In genomic region chr2:45115720-45116495, GRCm38 (mm10) we compare ENCODE assay signal across 8 mouse cellular contexts. TPM values are rescaled to one million over a fixed set of nuclear protein-coding genes. Genes with fewer than 3 reads are reported as not detected.
DNase-seq lines count a peak whose midpoint lies in the region; ATAC-seq and TF ChIP-seq lines count a peak whose summit lies in the region.

No protein-coding gene starts in this region.

- no peaks in the 10 kb centered on the region for H3K9me3 ChIP-seq in heart, embryonic 13.5 days
- H3K9me3 ChIP-seq in kidney, embryonic 15.5 days (replicated peaks): no peaks in the 10 kb centered on the region
- H3K9me3 ChIP-seq in lung, embryonic 16.5 days (ENCODE audit: control insufficient read depth, low read length): no peaks in the 10 kb centered on the region
- no peaks in the 10 kb centered on the region for H3K9me3 ChIP-seq in stomach, embryonic 14.5 days (ENCODE audit: control insufficient read depth, low read depth, low read length)

- no peaks in the 10 kb centered on the region for H3K36me3 ChIP-seq in thymus, adult 2 months (ENCODE audit: control insufficient read depth, insufficient read depth, low read length)
- no peaks in the 10 kb centered on the region for H3K36me3 ChIP-seq in heart, embryonic 13.5 days
- H3K36me3 ChIP-seq in kidney, embryonic 15.5 days: no peaks in the 10 kb centered on the region
- H3K36me3 ChIP-seq in lung, embryonic 16.5 days (ENCODE audit: control insufficient read depth, insufficient read depth, low read length): no peaks in the 10 kb centered on the region
- H3K36me3 ChIP-seq in stomach, embryonic 14.5 days (ENCODE audit: control insufficient read depth, insufficient read depth, low read length): no peaks in the 10 kb centered on the region

- H3K27ac ChIP-seq in thymus, adult 2 months (ENCODE audit: control insufficient read depth, insufficient read depth, low read length): 0 out of 2 replicates have a peak overlapping the region, but pooled peaks have one; percentile 5
- peak overlapping the region; percentile 87 for H3K27ac ChIP-seq in heart, embryonic 13.5 days (replicated peaks)
- peak overlapping the region; percentile 90 for H3K27ac ChIP-seq in kidney, embryonic 15.5 days
- peak overlapping the region; percentile 98 for H3K27ac ChIP-seq in lung, embryonic 16.5 days (ENCODE audit: low read length)
- peak overlapping the region; percentile 88 for H3K27ac ChIP-seq in stomach, embryonic 14.5 days (ENCODE audit: low read length)

- no peak for TF ChIP-seq POLR2A in thymus, adult 2 months (IDR thresholded peaks at IDR 0.05; ENCODE audit: control insufficient read depth, extremely low read depth, insufficient read depth, low read length, poor library complexity)

- H3K4me3 ChIP-seq in thymus, adult 2 months (ENCODE audit: control insufficient read depth, insufficient read depth, low read length): no peak overlapping the region
- peak overlapping the region; percentile 72 for H3K4me3 ChIP-seq in heart, embryonic 13.5 days
- H3K4me3 ChIP-seq in kidney, embryonic 15.5 days (replicated peaks): peak overlapping the region; percentile 52
- H3K4me3 ChIP-seq in lung, embryonic 16.5 days (ENCODE audit: low read length): peak overlapping the region; percentile 65
- H3K4me3 ChIP-seq in stomach, embryonic 14.5 days (ENCODE audit: low read depth, low read length): peak overlapping the region; percentile 52

- DNase-seq in thymus, adult 2 months: no peak
- no peak for DNase-seq in thymus, postnatal 14 days
- DNase-seq in embryo, embryonic 9.5 days (ENCODE audit: extremely low spot score): peak; percentile 76
- DNase-seq in cerebellum, adult 9-11 months: no peak

- no peak for ATAC-seq in heart, embryonic 13.5 days (ENCODE audit: extremely low read depth, insufficient number of reproducible peaks, low FRiP score, low TSS enrichment)
- peak; percentile 46; the same call in 1 of the 2 replicates for ATAC-seq in kidney, embryonic 15.5 days (replicated peaks; ENCODE audit: low FRiP score)
- peak; percentile 48 for ATAC-seq in lung, embryonic 16.5 days (ENCODE audit: low read depth)
- ATAC-seq in stomach, embryonic 14.5 days (ENCODE audit: insufficient number of reproducible peaks, insufficient read depth, low FRiP score, low read depth): no peak

- no peak for TF ChIP-seq CTCF in thymus, adult 2 months (IDR thresholded peaks at IDR 0.05; ENCODE audit: borderline replicate concordance, control insufficient read depth, extremely low read depth, insufficient read depth, low read length, poor library complexity)

- peaks cover 5% of the 10 kb centered on the region; the same call in 1 of the 2 replicates for H3K27me3 ChIP-seq in thymus, adult 2 months (ENCODE audit: control insufficient read depth, insufficient read depth, low read length)
- H3K27me3 ChIP-seq in heart, embryonic 13.5 days (replicated peaks): no peaks in the 10 kb centered on the region
- peaks cover 7% of the 10 kb centered on the region; the same call in 1 of the 2 replicates for H3K27me3 ChIP-seq in kidney, embryonic 15.5 days
- H3K27me3 ChIP-seq in lung, embryonic 16.5 days (ENCODE audit: control insufficient read depth, insufficient read depth, low read depth, low read length): peaks cover 2% of the 10 kb centered on the region
- H3K27me3 ChIP-seq in stomach, embryonic 14.5 days (ENCODE audit: control insufficient read depth, insufficient read depth, low read length): no peaks in the 10 kb centered on the region

- peak overlapping the region; percentile 87 for H3K9ac ChIP-seq in heart, embryonic 13.5 days
- H3K9ac ChIP-seq in kidney, embryonic 15.5 days: peak overlapping the region; percentile 52
- peak overlapping the region; percentile 79 for H3K9ac ChIP-seq in lung, embryonic 16.5 days (ENCODE audit: low read length)
- peak overlapping the region; percentile 55 for H3K9ac ChIP-seq in stomach, embryonic 14.5 days (replicated peaks; ENCODE audit: low read depth, low read length)

- H3K4me1 ChIP-seq in thymus, adult 2 months (replicated peaks; ENCODE audit: control insufficient read depth, insufficient read depth, low read length): peaks cover 18% of the 10 kb centered on the region
- H3K4me1 ChIP-seq in heart, embryonic 13.5 days: peaks cover 24% of the 10 kb centered on the region
- peaks cover 23% of the 10 kb centered on the region for H3K4me1 ChIP-seq in kidney, embryonic 15.5 days
- no peaks in the 10 kb centered on the region for H3K4me1 ChIP-seq in lung, embryonic 16.5 days (replicated peaks; ENCODE audit: control insufficient read depth, insufficient read depth, low read length)
- peaks cover 3% of the 10 kb centered on the region; the same call in 1 of the 2 replicates for H3K4me1 ChIP-seq in stomach, embryonic 14.5 days (ENCODE audit: control insufficient read depth, insufficient read depth, low read length)

- H3K4me2 ChIP-seq in heart, embryonic 13.5 days: peak overlapping the region; percentile 90
- peak overlapping the region; percentile 72 for H3K4me2 ChIP-seq in kidney, embryonic 15.5 days
- peak overlapping the region; percentile 85 for H3K4me2 ChIP-seq in lung, embryonic 16.5 days (ENCODE audit: low read depth, low read length)
- peak overlapping the region; percentile 77 for H3K4me2 ChIP-seq in stomach, embryonic 14.5 days (replicated peaks; ENCODE audit: low read depth, low read length)

- WGBS in thymus, adult 2 months: 59% methylated on average over 23 of the region's 23 CpGs
- 2% methylated on average over 23 of the region's 23 CpGs for WGBS in heart, embryonic 13.5 days
- under 1% methylated on average over 23 of the region's 23 CpGs for WGBS in kidney, embryonic 15.5 days
- 1% methylated on average over 23 of the region's 23 CpGs for WGBS in lung, embryonic 16.5 days
- 2% methylated on average over 23 of the region's 23 CpGs for WGBS in stomach, embryonic 14.5 days

RNA-seq across cellular contexts. Expression of gene Zeb2, which starts 1.3 kb away (rescaled TPM):
- 6.5 and 8.7 TPM in 2 replicates for polyA plus RNA-seq in thymus, adult 2 months (2012; rRNA removed)
- polyA plus RNA-seq in heart, embryonic 13.5 days (2015; fragmentation: Nextera tagmentation; extraction: Ambion mirVana): 21.8 and 22.4 TPM in 2 replicates
- 51.1 and 57.1 TPM in 2 replicates for polyA plus RNA-seq in kidney, embryonic 15.5 days (2015; fragmentation: Nextera tagmentation; extraction: Ambion mirVana)
- polyA plus RNA-seq in lung, embryonic 16.5 days (2015; fragmentation: Nextera tagmentation; extraction: Ambion mirVana): 77.3 and 84.3 TPM in 2 replicates
- 67.9 and 73.2 TPM in 2 replicates for polyA plus RNA-seq in stomach, embryonic 14.5 days (2014; fragmentation: Nextera tagmentation; extraction: Ambion mirVana)

Comparison
In these comparisons a context has a peak if more than half of its experiments do, and no peak if none do; other contexts are left out.
1. H3K27ac ChIP-seq: peak in every context shown above with its lines; median percentile 98 in lung, embryonic 16.5 days; 90 in kidney, embryonic 15.5 days; 88 in stomach, embryonic 14.5 days; 87 in heart, embryonic 13.5 days; 5 in thymus, adult 2 months.
2. ATAC-seq: peak in kidney, embryonic 15.5 days (single experiment) and lung, embryonic 16.5 days (single experiment); none in heart, embryonic 13.5 days (single experiment) and stomach, embryonic 14.5 days (single experiment).
3. Peak in every context shown above with its lines, with median percentiles within 50 percentile points of each other: H3K4me2 ChIP-seq and H3K9ac ChIP-seq.